Mouse (Mus musculus): ENCODE results near the gene Tlx3. TPM values are rescaled to one million over a fixed set of nuclear protein-coding genes. Genes with fewer than 3 reads are reported as not detected.

Tlx3 gene
- not detected in 2 replicates for polyA plus RNA-seq (2014; fragmentation: Nextera tagmentation; extraction: Ambion mirVana)

GRCm38 (mm10) chr11:33203383-33204328, at the start of gene Tlx3:
TSS of gene Tlx3 (minus strand) at chr11:33203589.
- Histone ChIP-seq H3K27me3 (ENCODE audit: control insufficient read depth, insufficient read depth, low read length) (peaks cover 84% of the 10 kb centered on the region), H3K36me3 (ENCODE audit: control insufficient read depth, insufficient read depth, low read length) (no peaks in the 10 kb centered on the region), H3K9ac (ENCODE audit: low read length) (no peak within 1 kb of the TSS; the same call in 1 of the 2 replicates), H3K4me3 (ENCODE audit: low read depth, low read length) (peak within 1 kb of the TSS; percentile 29), H3K27ac (ENCODE audit: low read depth, low read length) (no peak within 1 kb of the TSS), H3K4me1 (replicated peaks; ENCODE audit: control insufficient read depth, insufficient read depth, low read length) (peaks cover 32% of the 10 kb centered on the region), H3K9me3 (ENCODE audit: control insufficient read depth, low read length) (no peaks in the 10 kb centered on the region), H3K4me2 (ENCODE audit: low read depth, low read length, severe bottlenecking) (peak within 1 kb of the TSS; percentile 57)
- WGBS = under 1% methylated on average over 81 of the region's 81 CpGs
- ATAC-seq (replicated peaks; ENCODE audit: low FRiP score) (peak; percentile 78), DNase-seq (ENCODE audit: low spot score) (peak; percentile 81)

- Histone ChIP-seq H3K4me1 (replicated peaks; ENCODE audit: control insufficient read depth, insufficient read depth, low read length) (no peaks in the 10 kb centered on the region), H3K27me3 (ENCODE audit: control insufficient read depth, insufficient read depth, low read length) (no peaks in the 10 kb centered on the region), H3K9me3 (ENCODE audit: control insufficient read depth, low read length) (no peaks in the 10 kb centered on the region), H3K4me2 (ENCODE audit: low read depth, low read length, severe bottlenecking) (no peak overlapping the region), H3K4me3 (ENCODE audit: low read depth, low read length) (no peak overlapping the region), H3K36me3 (ENCODE audit: control insufficient read depth, insufficient read depth, low read length) (no peaks in the 10 kb centered on the region), H3K27ac (ENCODE audit: low read depth, low read length) (no peak overlapping the region), H3K9ac (ENCODE audit: low read length) (no peak overlapping the region)
- 72% methylated on average over 3 of the region's 3 CpGs for WGBS
- DNase-seq (ENCODE audit: low spot score) (no peak), ATAC-seq (replicated peaks; ENCODE audit: low FRiP score) (no peak)
These were observed 36.9 kb upstream of the Tlx3 start for GRCm38 (mm10) chr11:33240295-33240694.

- H3K9me3 ChIP-seq (ENCODE audit: control insufficient read depth, low read length) = no peaks in the 10 kb centered on the region
- WGBS = 60% methylated on average over 3 of the region's 3 CpGs
- H3K36me3 ChIP-seq (ENCODE audit: control insufficient read depth, insufficient read depth, low read length) = no peaks in the 10 kb centered on the region
- H3K4me3 ChIP-seq (ENCODE audit: low read depth, low read length) = no peak overlapping the region
- H3K27ac ChIP-seq (ENCODE audit: low read depth, low read length) = no peak overlapping the region
- H3K4me2 ChIP-seq (ENCODE audit: low read depth, low read length, severe bottlenecking) = no peak overlapping the region
- H3K9ac ChIP-seq (ENCODE audit: low read length) = no peak overlapping the region
- no peak for DNase-seq (ENCODE audit: low spot score)
- no peak for ATAC-seq (replicated peaks; ENCODE audit: low FRiP score)
- no peaks in the 10 kb centered on the region for H3K4me1 ChIP-seq (replicated peaks; ENCODE audit: control insufficient read depth, insufficient read depth, low read length)
- no peaks in the 10 kb centered on the region for H3K27me3 ChIP-seq (ENCODE audit: control insufficient read depth, insufficient read depth, low read length)
These were observed 30.7 kb upstream of the Tlx3 start for GRCm38 (mm10) chr11:33234134-33234533.

GRCm38 (mm10) chr11:33232056-33232455, 28.7 kb upstream of the Tlx3 start:
- H3K27ac ChIP-seq (ENCODE audit: low read depth, low read length) = no peak overlapping the region
- no peaks in the 10 kb centered on the region for H3K9me3 ChIP-seq (ENCODE audit: control insufficient read depth, low read length)
- H3K4me1 ChIP-seq (replicated peaks; ENCODE audit: control insufficient read depth, insufficient read depth, low read length) = no peaks in the 10 kb centered on the region
- no peak overlapping the region for H3K4me3 ChIP-seq (ENCODE audit: low read depth, low read length)
- no peak for DNase-seq (ENCODE audit: low spot score)
- 77% methylated on average over 5 of the region's 5 CpGs for WGBS
- ATAC-seq (replicated peaks; ENCODE audit: low FRiP score) = no peak
- no peak overlapping the region for H3K4me2 ChIP-seq (ENCODE audit: low read depth, low read length, severe bottlenecking)
- H3K27me3 ChIP-seq (ENCODE audit: control insufficient read depth, insufficient read depth, low read length) = no peaks in the 10 kb centered on the region
- no peak overlapping the region for H3K9ac ChIP-seq (ENCODE audit: low read length)
- H3K36me3 ChIP-seq (ENCODE audit: control insufficient read depth, insufficient read depth, low read length) = no peaks in the 10 kb centered on the region

- Histone ChIP-seq H3K4me3 (ENCODE audit: low read depth, low read length) (no peak overlapping the region), H3K4me1 (replicated peaks; ENCODE audit: control insufficient read depth, insufficient read depth, low read length) (no peaks in the 10 kb centered on the region), H3K27me3 (ENCODE audit: control insufficient read depth, insufficient read depth, low read length) (no peaks in the 10 kb centered on the region), H3K9ac (ENCODE audit: low read length) (no peak overlapping the region), H3K27ac (ENCODE audit: low read depth, low read length) (no peak overlapping the region), H3K9me3 (ENCODE audit: control insufficient read depth, low read length) (no peaks in the 10 kb centered on the region), H3K4me2 (ENCODE audit: low read depth, low read length, severe bottlenecking) (no peak overlapping the region), H3K36me3 (ENCODE audit: control insufficient read depth, insufficient read depth, low read length) (no peaks in the 10 kb centered on the region)
- DNase-seq (ENCODE audit: low spot score) (no peak), ATAC-seq (replicated peaks; ENCODE audit: low FRiP score) (no peak)
- 92% methylated on average over 2 of the region's 2 CpGs for WGBS
These were observed 24.8 kb upstream of the Tlx3 start for GRCm38 (mm10) chr11:33228186-33228585.

- H3K27ac ChIP-seq (ENCODE audit: low read depth, low read length) = no peak overlapping the region
- no peak overlapping the region for H3K4me3 ChIP-seq (ENCODE audit: low read depth, low read length)
- H3K4me2 ChIP-seq (ENCODE audit: low read depth, low read length, severe bottlenecking) = no peak overlapping the region
- WGBS = 81% methylated on average over 8 of the region's 8 CpGs
- ATAC-seq (replicated peaks; ENCODE audit: low FRiP score) = no peak
- H3K36me3 ChIP-seq (ENCODE audit: control insufficient read depth, insufficient read depth, low read length) = no peaks in the 10 kb centered on the region
- H3K4me1 ChIP-seq (replicated peaks; ENCODE audit: control insufficient read depth, insufficient read depth, low read length) = no peaks in the 10 kb centered on the region
- no peak for DNase-seq (ENCODE audit: low spot score)
- H3K27me3 ChIP-seq (ENCODE audit: control insufficient read depth, insufficient read depth, low read length) = no peaks in the 10 kb centered on the region
- H3K9me3 ChIP-seq (ENCODE audit: control insufficient read depth, low read length) = no peaks in the 10 kb centered on the region
- H3K9ac ChIP-seq (ENCODE audit: low read length) = no peak overlapping the region
These were observed 23.1 kb upstream of the Tlx3 start for GRCm38 (mm10) chr11:33226516-33226915.

- Histone ChIP-seq H3K27ac (ENCODE audit: low read depth, low read length) (no peak overlapping the region), H3K9ac (ENCODE audit: low read length) (no peak overlapping the region), H3K4me2 (ENCODE audit: low read depth, low read length, severe bottlenecking) (no peak overlapping the region), H3K27me3 (ENCODE audit: control insufficient read depth, insufficient read depth, low read length) (no peaks in the 10 kb centered on the region), H3K36me3 (ENCODE audit: control insufficient read depth, insufficient read depth, low read length) (no peaks in the 10 kb centered on the region), H3K4me3 (ENCODE audit: low read depth, low read length) (no peak overlapping the region), H3K4me1 (replicated peaks; ENCODE audit: control insufficient read depth, insufficient read depth, low read length) (no peaks in the 10 kb centered on the region), H3K9me3 (ENCODE audit: control insufficient read depth, low read length) (no peaks in the 10 kb centered on the region)
- 80% methylated on average over 11 of the region's 11 CpGs for WGBS
- ATAC-seq (replicated peaks; ENCODE audit: low FRiP score) = no peak
- DNase-seq (ENCODE audit: low spot score) = no peak
These were observed 18.4 kb upstream of the Tlx3 start for GRCm38 (mm10) chr11:33221566-33222365.

GRCm38 (mm10) chr11:33220763-33221162, 17.4 kb upstream of the Tlx3 start:
- H3K36me3 ChIP-seq (ENCODE audit: control insufficient read depth, insufficient read depth, low read length) = no peaks in the 10 kb centered on the region
- H3K4me3 ChIP-seq (ENCODE audit: low read depth, low read length) = no peak overlapping the region

More at GRCm38 (mm10) chr11:33220763-33221162, 17.4 kb upstream of the Tlx3 start:
- ATAC-seq (replicated peaks; ENCODE audit: low FRiP score) (no peak), DNase-seq (ENCODE audit: low spot score) (no peak)
- Histone ChIP-seq H3K9me3 (ENCODE audit: control insufficient read depth, low read length) (no peaks in the 10 kb centered on the region), H3K27ac (ENCODE audit: low read depth, low read length) (no peak overlapping the region), H3K4me1 (replicated peaks; ENCODE audit: control insufficient read depth, insufficient read depth, low read length) (no peaks in the 10 kb centered on the region), H3K9ac (ENCODE audit: low read length) (no peak overlapping the region), H3K27me3 (ENCODE audit: control insufficient read depth, insufficient read depth, low read length) (no peaks in the 10 kb centered on the region), H3K4me2 (ENCODE audit: low read depth, low read length, severe bottlenecking) (no peak overlapping the region)
- 84% methylated on average over 7 of the region's 7 CpGs for WGBS
